Mouse (Mus musculus): ENCODE results near the gene Ap1g1. TPM values are rescaled to one million over a fixed set of nuclear protein-coding genes. Genes with fewer than 3 reads are reported as not detected.

Ap1g1 gene
- polyA plus RNA-seq, 1 experiment from 2014 or later: 47.1 TPM

DNA sequence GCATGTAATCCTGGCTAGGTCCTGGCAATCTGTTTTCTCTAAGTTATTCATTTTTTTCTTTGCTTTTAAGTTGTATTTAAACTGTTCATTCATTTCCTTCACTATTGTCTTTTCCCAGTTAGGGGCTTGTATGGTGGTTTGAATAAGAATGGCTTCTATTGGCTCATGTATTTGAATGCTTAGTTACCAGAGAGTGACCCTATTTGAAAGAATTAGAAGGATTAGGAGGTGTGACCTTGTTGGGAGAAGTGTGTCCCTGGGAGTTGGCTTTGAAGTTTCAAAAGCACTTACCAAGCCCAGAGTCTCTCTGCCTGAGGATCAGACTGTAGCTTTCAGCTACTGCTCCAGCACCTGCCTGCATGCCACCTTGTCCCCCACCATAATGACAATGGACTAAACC, 106.9 kb downstream of the Ap1g1 start:
- peaks cover 72% of the 10 kb centered on the region for H3K36me3 ChIP-seq
- H3K4me1 ChIP-seq: no peaks in the 10 kb centered on the region
- H3K27ac ChIP-seq (replicated peaks): no peak overlapping the region
- H3K9me3 ChIP-seq (replicated peaks): no peaks in the 10 kb centered on the region
- H3K4me3 ChIP-seq: no peak overlapping the region
- no peak for DNase-seq (ENCODE audit: low spot score)
- H3K27me3 ChIP-seq (ENCODE audit: low read depth, poor library complexity, severe bottlenecking): no peaks in the 10 kb centered on the region

- peaks cover 68% of the 10 kb centered on the region for H3K36me3 ChIP-seq
- no peaks in the 10 kb centered on the region for H3K27me3 ChIP-seq (ENCODE audit: low read depth, poor library complexity, severe bottlenecking)
- no peak overlapping the region for H3K27ac ChIP-seq (replicated peaks)
- no peak overlapping the region for H3K4me3 ChIP-seq
- H3K9me3 ChIP-seq (replicated peaks): no peaks in the 10 kb centered on the region
- WGBS: 97% methylated on average over 1 of the region's 1 CpGs
- no peaks in the 10 kb centered on the region for H3K4me1 ChIP-seq
- no peak for DNase-seq (ENCODE audit: low spot score)
These were observed 110.9 kb downstream of the Ap1g1 start for GRCm38 (mm10) chr8:109889211-109889610.

DNA sequence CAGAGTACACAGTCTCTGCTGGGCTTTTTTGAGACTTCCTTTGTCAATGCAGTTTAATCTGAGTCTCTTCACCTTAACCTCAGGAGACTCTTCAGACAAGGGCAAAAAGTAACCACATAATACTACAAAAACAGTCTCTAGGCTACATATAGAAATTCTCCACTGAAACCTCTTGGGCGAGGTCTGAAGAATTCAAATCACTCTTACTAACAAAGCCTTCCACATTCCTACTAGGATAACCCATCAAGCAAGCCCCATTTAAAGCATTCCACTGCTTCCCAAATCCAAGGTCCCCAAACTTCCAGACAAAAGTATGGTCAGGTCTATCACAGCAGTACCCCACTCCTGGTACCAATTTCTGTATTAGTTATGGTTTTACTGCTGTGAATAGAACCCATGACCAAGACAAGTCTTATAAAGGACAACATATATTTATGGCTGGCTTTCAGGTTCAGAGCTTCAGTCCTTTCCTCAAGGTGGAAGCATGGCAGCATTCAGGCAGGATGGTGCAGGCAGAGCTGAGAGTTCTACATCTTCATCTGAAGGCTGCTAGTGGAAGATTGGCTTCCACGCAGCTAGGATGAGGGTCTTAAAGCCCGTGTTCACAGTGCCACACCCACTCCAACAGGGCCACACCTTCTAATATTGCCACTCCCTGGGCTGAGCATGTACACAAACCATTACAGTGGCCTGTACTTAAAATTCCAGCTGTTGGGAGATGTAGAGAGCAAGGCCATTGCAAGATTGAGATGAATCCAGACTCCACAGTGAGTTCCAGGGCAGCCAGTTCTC, 112.6 kb downstream of the Ap1g1 start:
- Histone ChIP-seq H3K27ac (replicated peaks) (no peak overlapping the region), H3K36me3 (peaks cover 65% of the 10 kb centered on the region), H3K27me3 (ENCODE audit: low read depth, poor library complexity, severe bottlenecking) (no peaks in the 10 kb centered on the region), H3K9me3 (replicated peaks) (no peaks in the 10 kb centered on the region), H3K4me1 (no peaks in the 10 kb centered on the region), H3K4me3 (no peak overlapping the region)
- 96% methylated on average over 3 of the region's 3 CpGs for WGBS
- no peak for DNase-seq (ENCODE audit: low spot score)

DNA sequence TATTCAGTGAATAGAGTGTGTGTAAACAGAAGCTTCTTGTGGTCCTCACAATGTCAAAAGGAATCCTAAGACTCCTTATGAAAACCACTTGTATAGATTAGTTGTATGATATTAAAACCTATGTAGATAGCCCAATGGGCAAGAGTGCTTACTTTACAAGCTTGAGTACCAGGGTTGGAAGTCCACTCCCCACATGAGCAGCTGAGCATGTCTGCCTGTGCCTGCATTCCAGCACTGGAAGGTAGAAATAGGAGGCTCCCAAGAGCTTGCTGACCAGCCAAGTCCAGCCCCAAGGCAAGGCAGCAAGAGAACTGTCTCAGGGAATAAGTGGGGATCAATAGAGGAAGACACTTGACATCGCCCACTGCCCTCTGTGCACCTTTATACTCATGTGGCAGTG, 116.3 kb downstream of the Ap1g1 start:
- 94% methylated on average over 1 of the region's 1 CpGs for WGBS
- Histone ChIP-seq H3K27me3 (ENCODE audit: low read depth, poor library complexity, severe bottlenecking) (no peaks in the 10 kb centered on the region), H3K36me3 (peaks cover 44% of the 10 kb centered on the region)

DNA sequence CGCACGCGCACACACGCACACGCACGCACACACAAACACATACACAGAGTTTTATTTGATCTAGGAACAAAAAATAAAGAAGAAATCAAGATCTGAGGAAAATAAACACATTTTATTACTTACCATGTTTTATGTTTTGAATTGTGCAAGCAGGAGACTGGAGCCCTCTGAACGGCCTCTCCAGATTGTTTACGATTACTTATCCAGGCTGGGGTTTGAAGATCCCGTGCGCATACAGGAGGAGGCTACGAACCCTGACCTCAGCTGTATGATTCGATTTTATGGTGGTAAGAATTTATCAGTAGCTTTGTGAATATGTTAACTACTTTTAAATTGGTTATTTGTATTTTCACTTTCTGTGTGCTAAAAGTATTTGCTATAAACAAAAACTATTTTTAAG, 117.0 kb downstream of the Ap1g1 start:
- Histone ChIP-seq H3K27me3 (ENCODE audit: low read depth, poor library complexity, severe bottlenecking) (no peaks in the 10 kb centered on the region), H3K27ac (replicated peaks) (no peak overlapping the region), H3K36me3 (peaks cover 37% of the 10 kb centered on the region), H3K4me1 (no peaks in the 10 kb centered on the region), H3K4me3 (no peak overlapping the region), H3K9me3 (replicated peaks) (no peaks in the 10 kb centered on the region)
- 91% methylated on average over 12 of the region's 12 CpGs for WGBS
- DNase-seq (ENCODE audit: low spot score): no peak

More for the DNA sequence above, 116.3 kb downstream of the Ap1g1 start:
- Histone ChIP-seq H3K27ac (replicated peaks) (no peak overlapping the region), H3K9me3 (replicated peaks) (no peaks in the 10 kb centered on the region), H3K4me3 (no peak overlapping the region), H3K4me1 (no peaks in the 10 kb centered on the region)
- no peak for DNase-seq (ENCODE audit: low spot score)

- DNase-seq (ENCODE audit: low spot score): no peak
- Histone ChIP-seq H3K9me3 (replicated peaks) (no peaks in the 10 kb centered on the region), H3K4me3 (no peak overlapping the region), H3K27me3 (ENCODE audit: low read depth, poor library complexity, severe bottlenecking) (no peaks in the 10 kb centered on the region), H3K36me3 (peaks cover 43% of the 10 kb centered on the region), H3K27ac (replicated peaks) (no peak overlapping the region), H3K4me1 (no peaks in the 10 kb centered on the region)
These were observed 124.0 kb downstream of the Ap1g1 start for GRCm38 (mm10) chr8:109902379-109902778.

DNA sequence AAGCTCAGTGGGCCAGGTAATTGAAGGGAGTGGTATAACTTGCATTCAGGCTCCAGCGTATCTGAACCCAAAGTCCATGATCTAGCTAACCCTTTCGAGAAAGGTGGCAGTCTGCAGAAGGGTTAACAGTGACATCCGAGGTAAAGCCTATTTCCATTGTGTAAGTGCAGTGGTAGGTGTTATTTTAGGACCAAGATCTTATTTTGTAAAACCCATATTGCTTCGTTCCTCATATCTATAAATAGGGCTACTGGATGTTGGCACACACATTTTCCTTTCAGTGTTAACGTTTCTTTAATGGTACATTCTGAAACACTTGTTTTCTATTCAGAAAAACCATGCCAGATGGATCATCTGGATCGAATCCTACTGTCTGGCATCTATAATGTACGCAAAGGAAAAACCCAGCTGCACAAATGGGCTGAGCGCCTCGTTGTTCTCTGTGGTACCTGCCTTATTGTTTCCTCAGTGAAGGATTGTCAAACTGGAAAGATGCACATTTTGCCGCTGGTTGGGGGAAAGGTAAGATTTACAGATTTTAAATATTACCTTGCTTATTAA, 125.6 kb downstream of the Ap1g1 start:
- DNase-seq (ENCODE audit: low spot score): no peak
- H3K27ac ChIP-seq (replicated peaks): no peak overlapping the region
- 88% methylated on average over 10 of the region's 10 CpGs for WGBS
- H3K27me3 ChIP-seq (ENCODE audit: low read depth, poor library complexity, severe bottlenecking): no peaks in the 10 kb centered on the region
- peaks cover 59% of the 10 kb centered on the region for H3K36me3 ChIP-seq
- no peaks in the 10 kb centered on the region for H3K4me1 ChIP-seq
- H3K9me3 ChIP-seq (replicated peaks): no peaks in the 10 kb centered on the region
- H3K4me3 ChIP-seq: no peak overlapping the region

DNA sequence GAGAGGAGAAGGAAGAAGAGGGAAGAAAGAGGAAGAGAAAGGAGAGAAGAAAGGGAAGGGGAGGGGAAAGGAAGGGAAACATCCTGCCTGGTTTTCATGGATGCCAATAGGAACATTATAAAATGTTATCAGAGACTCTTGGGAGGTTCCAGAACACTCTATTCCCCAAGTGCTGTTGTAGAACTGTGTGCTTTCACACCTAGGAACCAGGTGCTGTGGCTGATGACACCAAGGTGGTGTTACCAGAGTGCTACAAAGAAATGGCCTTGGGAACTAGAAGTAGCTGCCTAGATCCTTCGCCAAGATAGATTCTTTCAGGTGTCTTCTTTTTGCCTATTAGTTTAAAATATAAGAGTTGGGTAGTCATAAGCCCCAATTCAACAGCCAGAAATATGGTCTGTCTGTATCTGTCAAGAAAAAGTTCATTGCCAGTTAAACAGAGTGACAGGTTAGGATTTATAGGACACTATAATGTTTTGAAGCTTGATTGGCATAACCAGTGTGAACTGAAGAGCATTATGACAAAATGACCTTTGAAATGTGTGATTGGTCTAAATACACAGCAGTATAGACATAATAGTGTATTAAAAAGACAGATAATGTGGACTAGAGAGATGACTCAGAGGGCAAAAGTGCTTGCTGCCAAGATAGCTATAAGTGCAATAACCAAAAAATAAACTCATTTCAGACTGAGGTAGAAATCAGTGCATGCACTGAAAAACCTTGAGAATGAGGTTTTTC, 126.7 kb downstream of the Ap1g1 start:
- no peak overlapping the region for H3K4me3 ChIP-seq
- no peaks in the 10 kb centered on the region for H3K27me3 ChIP-seq (ENCODE audit: low read depth, poor library complexity, severe bottlenecking)
- H3K9me3 ChIP-seq (replicated peaks): no peaks in the 10 kb centered on the region
- H3K4me1 ChIP-seq: no peaks in the 10 kb centered on the region
- H3K36me3 ChIP-seq: peaks cover 67% of the 10 kb centered on the region
- H3K27ac ChIP-seq (replicated peaks): no peak overlapping the region
- no peak for DNase-seq (ENCODE audit: low spot score)
- WGBS: 91% methylated on average over 1 of the region's 1 CpGs

DNA sequence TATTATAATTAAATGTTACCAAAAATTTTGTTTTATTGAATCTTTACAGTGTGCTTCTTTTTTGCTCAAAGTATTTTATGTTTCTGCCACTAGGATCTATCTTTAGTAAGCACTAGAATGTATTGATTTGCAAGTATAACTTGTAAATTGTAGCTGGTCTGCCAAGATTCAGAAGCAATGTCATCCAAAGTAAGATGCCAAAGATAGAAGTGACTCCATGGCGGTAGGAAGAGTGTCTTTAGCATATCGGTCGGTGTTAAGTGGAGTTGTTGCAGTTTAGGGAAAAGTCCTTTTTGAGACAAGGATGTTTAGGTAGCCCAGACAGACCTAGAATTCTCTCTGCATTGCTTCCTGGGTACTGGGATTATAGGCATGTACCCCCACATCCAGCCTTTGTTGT, 128.6 kb downstream of the Ap1g1 start:
- 92% methylated on average over 3 of the region's 3 CpGs for WGBS
- H3K27ac ChIP-seq (replicated peaks): no peak overlapping the region
- no peaks in the 10 kb centered on the region for H3K9me3 ChIP-seq (replicated peaks)
- no peaks in the 10 kb centered on the region for H3K27me3 ChIP-seq (ENCODE audit: low read depth, poor library complexity, severe bottlenecking)
- no peaks in the 10 kb centered on the region for H3K4me1 ChIP-seq
- no peak for DNase-seq (ENCODE audit: low spot score)
- H3K36me3 ChIP-seq: peaks cover 74% of the 10 kb centered on the region
- no peak overlapping the region for H3K4me3 ChIP-seq

DNA sequence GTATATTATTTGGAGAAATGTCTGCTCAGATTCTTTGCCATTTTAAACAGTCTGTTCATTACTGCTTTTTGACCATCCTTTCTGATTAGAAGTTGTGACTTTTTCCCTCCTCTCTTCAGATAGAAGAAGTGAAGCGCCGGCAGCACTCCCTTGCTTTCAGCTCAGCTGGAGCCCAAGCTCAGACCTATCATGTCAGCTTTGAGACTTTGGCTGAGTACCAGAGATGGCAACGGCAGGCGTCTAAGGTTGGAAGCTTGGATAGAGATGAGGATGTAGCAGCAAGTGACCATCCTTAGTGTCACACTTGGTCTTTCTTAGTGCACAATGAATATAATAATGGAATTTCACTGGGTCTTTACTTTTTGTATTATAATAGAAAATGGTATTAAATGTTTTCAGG, 129.0 kb downstream of the Ap1g1 start:
- WGBS: 94% methylated on average over 4 of the region's 4 CpGs
- Histone ChIP-seq H3K27ac (replicated peaks) (no peak overlapping the region), H3K27me3 (ENCODE audit: low read depth, poor library complexity, severe bottlenecking) (no peaks in the 10 kb centered on the region), H3K36me3 (peaks cover 76% of the 10 kb centered on the region), H3K4me1 (no peaks in the 10 kb centered on the region), H3K9me3 (replicated peaks) (no peaks in the 10 kb centered on the region), H3K4me3 (no peak overlapping the region)
- no peak for DNase-seq (ENCODE audit: low spot score)

Other genes with a start within 250 kb of the Ap1g1 start
- 32.0 and 35.5 TPM in 2 replicates for gene Dhx38, start 212.7 kb upstream of the Ap1g1 start, polyA plus RNA-seq (2016; fragmentation: Nextera tagmentation; extraction: Ambion mirVana)
- gene Txnl4b, start 212.7 kb upstream of the Ap1g1 start, polyA plus RNA-seq (2016; fragmentation: Nextera tagmentation; extraction: Ambion mirVana): 30.5 and 35.4 TPM in 2 replicates
- gene Hp, start 199.4 kb upstream of the Ap1g1 start, polyA plus RNA-seq (2016; fragmentation: Nextera tagmentation; extraction: Ambion mirVana): 0.55 and 0.57 TPM in 2 replicates
- gene Dhodh, start 169.9 kb upstream of the Ap1g1 start, polyA plus RNA-seq (2016; fragmentation: Nextera tagmentation; extraction: Ambion mirVana): 45.7 and 48.8 TPM in 2 replicates
- 0.17 and 0.25 TPM in 2 replicates for gene Pkd1l3, start 164.0 kb upstream of the Ap1g1 start, polyA plus RNA-seq (2016; fragmentation: Nextera tagmentation; extraction: Ambion mirVana)
- gene Ist1, start 85.3 kb upstream of the Ap1g1 start, polyA plus RNA-seq (2016; fragmentation: Nextera tagmentation; extraction: Ambion mirVana): 143 and 156 TPM in 2 replicates
- gene Zfp821, start 73.0 kb upstream of the Ap1g1 start, polyA plus RNA-seq (2016; fragmentation: Nextera tagmentation; extraction: Ambion mirVana): 37.7 and 42.8 TPM in 2 replicates
- 6.3 and 8.1 TPM in 2 replicates for gene Atxn1l, start 40.8 kb upstream of the Ap1g1 start, polyA plus RNA-seq (2016; fragmentation: Nextera tagmentation; extraction: Ambion mirVana)
- gene Phlpp2, start 90.0 kb downstream of the Ap1g1 start, polyA plus RNA-seq (2016; fragmentation: Nextera tagmentation; extraction: Ambion mirVana): 2.4 and 2.9 TPM in 2 replicates
- 0.31 and 0.56 TPM in 2 replicates for gene Marveld3, start 183.6 kb downstream of the Ap1g1 start, polyA plus RNA-seq (2016; fragmentation: Nextera tagmentation; extraction: Ambion mirVana)
- gene Tat, start 211.9 kb downstream of the Ap1g1 start, polyA plus RNA-seq (2016; fragmentation: Nextera tagmentation; extraction: Ambion mirVana): not detected in 2 replicates

All from midbrain, embryonic 10.5 days (tissue).